In the genomic region with DNA sequence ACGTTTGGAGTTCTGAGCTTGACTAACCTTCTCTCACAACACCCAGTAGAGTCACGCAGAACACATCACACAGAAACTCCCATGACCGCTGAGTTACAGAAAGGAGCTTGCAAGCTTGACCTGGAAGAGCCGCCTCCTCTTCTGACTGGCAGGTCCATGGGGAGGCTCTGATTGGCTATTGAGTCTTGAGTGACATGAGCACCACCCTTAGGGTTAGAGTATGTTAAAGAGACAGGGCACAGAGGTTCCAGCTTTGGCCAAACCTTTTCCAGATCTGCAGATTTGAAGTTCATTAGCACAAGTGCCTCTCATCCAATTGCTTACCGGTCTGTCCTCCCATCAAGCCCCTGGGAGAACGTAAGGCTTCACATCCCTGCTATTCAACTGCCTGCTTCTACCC, we compare ENCODE assay signal across 8 mouse cellular contexts. TPM values are rescaled to one million over a fixed set of nuclear protein-coding genes. Genes with fewer than 3 reads are reported as not detected.
DNase-seq lines count a peak whose midpoint lies in the region; ATAC-seq and TF ChIP-seq lines count a peak whose summit lies in the region.
"Not testable (repeated sequence)": the region's sequence is repeated elsewhere in the genome, so short reads cannot be mapped to it uniquely, and the experiment has no call there.

Gene Gm14410, minus strand, starts transcription at position 81 of the 400 bp plus-strand sequence.

- WGBS in forebrain, embryonic 13.5 days = under 1% methylated on average over 6 of the region's 6 CpGs
- WGBS in heart, embryonic 12.5 days = under 1% methylated on average over 6 of the region's 6 CpGs
- under 1% methylated on average over 6 of the region's 6 CpGs for WGBS in kidney, adult 2 months

- H3K27ac ChIP-seq in forebrain, embryonic 13.5 days; heart, embryonic 12.5 days (ENCODE audit: poor library complexity, severe bottlenecking): not testable (repeated sequence)
- peak within 1 kb of the TSS; percentile 23; the same call in 1 of the 2 replicates for H3K27ac ChIP-seq in kidney, adult 2 months (ENCODE audit: insufficient read depth, low read depth, low read length)

- intact Hi-C loops in left cerebral cortex, postnatal 10 days (cut with DNase I) = not testable (repeated sequence)

- H3K36me3 ChIP-seq in forebrain, embryonic 13.5 days (ENCODE audit: poor library complexity, severe bottlenecking); heart, embryonic 12.5 days; kidney, adult 2 months (ENCODE audit: control insufficient read depth, insufficient read depth, low read length): not testable (repeated sequence)

- H3K4me1 ChIP-seq in forebrain, embryonic 13.5 days; heart, embryonic 12.5 days (replicated peaks); kidney, adult 2 months (ENCODE audit: control insufficient read depth, insufficient read depth, low read length): not testable (repeated sequence)

- ATAC-seq in forebrain, embryonic 13.5 days; heart, embryonic 12.5 days (ENCODE audit: insufficient number of reproducible peaks, low FRiP score): not testable (repeated sequence)

- H3K9me3 ChIP-seq in forebrain, embryonic 13.5 days (replicated peaks); heart, embryonic 12.5 days (replicated peaks): not testable (repeated sequence)

- not testable (repeated sequence) for TF ChIP-seq CTCF in kidney, adult 2 months (conservative IDR thresholded peaks at IDR 0.05; ENCODE audit: insufficient read depth, insufficient read length, low read depth, low read length)

- H3K27me3 ChIP-seq in forebrain, embryonic 13.5 days; heart, embryonic 12.5 days (replicated peaks); kidney, adult 2 months (replicated peaks; ENCODE audit: control insufficient read depth, insufficient read depth, low read length): not testable (repeated sequence)

- peak in 1 of 2 experiments; percentile 62 for DNase-seq in adrenal gland, postnatal 4 days (ENCODE audit: low spot score in 2 of 2)
- peak; percentile 95 for DNase-seq in kidney, adult 2 months
- peak; percentile 79 to 82 for DNase-seq in left cerebral cortex, postnatal 10 days (ENCODE audit: extremely low spot score in 1 of 2, low spot score in 2 of 2)
- peak; percentile 93 for DNase-seq in lung, postnatal 25 days (ENCODE audit: low spot score)
- DNase-seq in right cerebral cortex, adult 18-20 months = peak; percentile 89
- DNase-seq in urinary bladder, adult 18-20 months (ENCODE audit: low spot score in 2 of 2) = peak; percentile 59 to 84

- peak within 1 kb of the TSS; percentile 45 for H3K4me2 ChIP-seq in forebrain, embryonic 13.5 days
- peak within 1 kb of the TSS; percentile 50 for H3K4me2 ChIP-seq in heart, embryonic 12.5 days

- TF ChIP-seq POLR2A in kidney, adult 2 months (IDR thresholded peaks at IDR 0.05; ENCODE audit: low read depth, low read length) = not testable (repeated sequence)

- H3K4me3 ChIP-seq in forebrain, embryonic 13.5 days = peak within 1 kb of the TSS; percentile 41
- H3K4me3 ChIP-seq in heart, embryonic 12.5 days = peak within 1 kb of the TSS; percentile 50
- H3K4me3 ChIP-seq in kidney, adult 2 months (ENCODE audit: insufficient read depth, low read depth, low read length) = peak within 1 kb of the TSS; percentile 88

- peak within 1 kb of the TSS; percentile 40; the same call in 1 of the 2 replicates for H3K9ac ChIP-seq in forebrain, embryonic 13.5 days
- H3K9ac ChIP-seq in heart, embryonic 12.5 days = peak within 1 kb of the TSS; percentile 36; the same call in 1 of the 2 replicates

RNA-seq across cellular contexts. Expression of gene Gm14410, which starts in this region (rescaled TPM):
- total RNA-seq in adrenal gland, postnatal 4 days (2021) = 10 to 100 TPM; 48.8 to 49.9 TPM
- 31.0 and 38.7 TPM in 2 replicates for polyA plus RNA-seq in forebrain, embryonic 13.5 days (2015; fragmentation: Nextera tagmentation; extraction: Ambion mirVana)
- polyA plus RNA-seq in heart, embryonic 12.5 days (2016; fragmentation: Nextera tagmentation; extraction: Ambion mirVana) = 18.8 and 19.5 TPM in 2 replicates
- polyA plus RNA-seq in kidney, adult 2 months (2012; rRNA removed) = 5.4 and 8.6 TPM in 2 replicates
- total RNA-seq in left cerebral cortex, postnatal 10 days (2021) = 10 to 100 TPM; 54.4 to 54.8 TPM
